In genomic region chr4:123627683-123628082, GRCm38 (mm10) we compare ENCODE assay signal across 28 mouse cellular contexts. TPM values are rescaled to one million over a fixed set of nuclear protein-coding genes. Genes with fewer than 3 reads are reported as not detected.
DNase-seq lines count a peak whose midpoint lies in the region; ATAC-seq and TF ChIP-seq lines count a peak whose summit lies in the region.
"Had no signal": no experiment of that assay in that cellular context is flagged by ENCODE, and none has a peak within 500 bp of the region (broad histone marks: within the 10 kb centered on the region; RNA-seq: fewer than 3 reads in every experiment).

No protein-coding gene starts in this region.

- no peaks in the 10 kb centered on the region for H3K9me3 ChIP-seq in intestine, postnatal 0 days (ENCODE audit: control insufficient read depth)
- H3K9me3 ChIP-seq in intestine, embryonic 15.5 days = no peaks in the 10 kb centered on the region
- H3K9me3 ChIP-seq in lung, embryonic 16.5 days (ENCODE audit: control insufficient read depth, low read length) = no peaks in the 10 kb centered on the region
- H3K9me3 ChIP-seq: embryonic facial prominence, embryonic 15.5 days; forebrain, embryonic 15.5 days; G1E; heart, embryonic 15.5 days; hindbrain, embryonic 15.5 days; limb, embryonic 15.5 days; liver, embryonic 15.5 days; neural tube, embryonic 15.5 days; stomach, embryonic 15.5 days had no signal

- no peak overlapping the region for H3K9ac ChIP-seq in intestine, postnatal 0 days (ENCODE audit: low read depth, low read length)
- H3K9ac ChIP-seq in intestine, embryonic 15.5 days = no peak overlapping the region
- 0 out of 2 replicates have a peak overlapping the region, but pooled peaks have one; percentile 1 for H3K9ac ChIP-seq in lung, embryonic 16.5 days (ENCODE audit: low read length)
- H3K9ac ChIP-seq: embryonic facial prominence, embryonic 15.5 days; forebrain, embryonic 15.5 days; heart, embryonic 15.5 days; hindbrain, embryonic 15.5 days; limb, embryonic 15.5 days; liver, embryonic 15.5 days; neural tube, embryonic 15.5 days; stomach, embryonic 15.5 days had no signal

- H3K4me3 ChIP-seq in intestine, postnatal 0 days (ENCODE audit: low read depth, low read length) = no peak overlapping the region
- H3K4me3 ChIP-seq in intestine, embryonic 15.5 days (replicated peaks) = no peak overlapping the region
- no peak overlapping the region for H3K4me3 ChIP-seq in lung, embryonic 16.5 days (ENCODE audit: low read length)
- H3K4me3 ChIP-seq in cortical plate, adult 2 months (ENCODE audit: insufficient read depth, low read length) = no peak overlapping the region
- H3K4me3 ChIP-seq: embryonic facial prominence, embryonic 15.5 days; forebrain, embryonic 15.5 days; heart, embryonic 15.5 days; hindbrain, embryonic 15.5 days; limb, embryonic 15.5 days; liver, embryonic 15.5 days; neural tube, embryonic 15.5 days; stomach, embryonic 15.5 days had no signal

- 0 out of 2 replicates have a peak, but pooled peaks cover 3% of the 10 kb centered on the region for H3K4me1 ChIP-seq in intestine, postnatal 0 days (replicated peaks; ENCODE audit: control insufficient read depth, insufficient read depth, low read length)
- H3K4me1 ChIP-seq in intestine, embryonic 15.5 days (replicated peaks) = peaks cover 18% of the 10 kb centered on the region
- H3K4me1 ChIP-seq in lung, embryonic 16.5 days (replicated peaks; ENCODE audit: control insufficient read depth, insufficient read depth, low read length) = peaks cover 29% of the 10 kb centered on the region
- peaks cover 8% of the 10 kb centered on the region for H3K4me1 ChIP-seq in cortical plate, adult 2 months (ENCODE audit: control insufficient read depth, insufficient read depth, low read length)

- H3K4me2 ChIP-seq in intestine, postnatal 0 days (replicated peaks; ENCODE audit: low read depth) = no peak overlapping the region
- no peak overlapping the region for H3K4me2 ChIP-seq in intestine, embryonic 15.5 days (replicated peaks)
- H3K4me2 ChIP-seq in lung, embryonic 16.5 days (ENCODE audit: low read depth, low read length) = no peak overlapping the region
- H3K4me2 ChIP-seq: embryonic facial prominence, embryonic 15.5 days; forebrain, embryonic 15.5 days; heart, embryonic 15.5 days; hindbrain, embryonic 15.5 days; limb, embryonic 15.5 days; liver, embryonic 15.5 days; neural tube, embryonic 15.5 days; stomach, embryonic 15.5 days had no signal

- no peak for TF ChIP-seq POLR2A in cortical plate, adult 2 months (IDR thresholded peaks at IDR 0.05; ENCODE audit: extremely low read depth, insufficient read depth, low read length)

- H3K36me3 ChIP-seq in intestine, postnatal 0 days (ENCODE audit: control insufficient read depth, insufficient read depth) = no peaks in the 10 kb centered on the region
- H3K36me3 ChIP-seq in intestine, embryonic 15.5 days = no peaks in the 10 kb centered on the region
- H3K36me3 ChIP-seq in lung, embryonic 16.5 days (ENCODE audit: control insufficient read depth, insufficient read depth, low read length) = no peaks in the 10 kb centered on the region
- H3K36me3 ChIP-seq: embryonic facial prominence, embryonic 15.5 days; G1E; heart, embryonic 15.5 days; hindbrain, embryonic 15.5 days; limb, embryonic 15.5 days; liver, embryonic 15.5 days; neural tube, embryonic 15.5 days; stomach, embryonic 15.5 days had no signal

- WGBS in intestine, postnatal 0 days = 77% methylated on average over 5 of the region's 5 CpGs
- 74% methylated on average over 5 of the region's 5 CpGs for WGBS in intestine, embryonic 15.5 days
- 63% methylated on average over 5 of the region's 5 CpGs for WGBS in lung, embryonic 16.5 days

- no peak overlapping the region for H3K27ac ChIP-seq in intestine, postnatal 0 days (ENCODE audit: low read depth, low read length)
- no peak overlapping the region for H3K27ac ChIP-seq in intestine, embryonic 15.5 days
- H3K27ac ChIP-seq in lung, embryonic 16.5 days (ENCODE audit: low read length) = peak overlapping the region; percentile 0; the same call in 1 of the 2 replicates
- H3K27ac ChIP-seq in cortical plate, adult 2 months (ENCODE audit: insufficient read depth, low read length) = no peak overlapping the region
- H3K27ac ChIP-seq: embryonic facial prominence, embryonic 15.5 days; forebrain, embryonic 15.5 days; heart, embryonic 15.5 days; hindbrain, embryonic 15.5 days; limb, embryonic 15.5 days; liver, embryonic 15.5 days; neural tube, embryonic 15.5 days; stomach, embryonic 15.5 days had no signal

- no peaks in the 10 kb centered on the region for H3K27me3 ChIP-seq in intestine, postnatal 0 days (replicated peaks; ENCODE audit: control insufficient read depth, insufficient read depth, low read length)
- H3K27me3 ChIP-seq in intestine, embryonic 15.5 days (replicated peaks) = no peaks in the 10 kb centered on the region
- no peaks in the 10 kb centered on the region for H3K27me3 ChIP-seq in lung, embryonic 16.5 days (ENCODE audit: control insufficient read depth, insufficient read depth, low read depth, low read length)
- H3K27me3 ChIP-seq: embryonic facial prominence, embryonic 15.5 days; forebrain, embryonic 15.5 days; heart, embryonic 15.5 days; hindbrain, embryonic 15.5 days; limb, embryonic 15.5 days; liver, embryonic 15.5 days; neural tube, embryonic 15.5 days; Patski; stomach, embryonic 15.5 days had no signal

- no peak for ATAC-seq in intestine, postnatal 0 days
- no peak for ATAC-seq in intestine, embryonic 15.5 days
- ATAC-seq in lung, embryonic 16.5 days (ENCODE audit: low read depth) = no peak
- ATAC-seq: forebrain, embryonic 15.5 days; Patski had no signal

- no peak for DNase-seq in lung, postnatal 4 days
- DNase-seq in ES-CJ7 (ENCODE audit: low read depth, low spot score) = peak; percentile 66
- no peak for DNase-seq in ovary, adult 18-20 months (ENCODE audit: low spot score)
- DNase-seq: adrenal gland, adult 2 months; cerebellum, adult 18-20 months; cerebellum, postnatal 25 days; embryo, embryonic 11 days; gastrocnemius, postnatal 36 days; kidney, adult 9 months; kidney, postnatal 25 days; left cerebral cortex, postnatal 4 days; lung, postnatal 36 days; thymus, adult 18-20 months; thymus, postnatal 36 days had no signal

- TF ChIP-seq CTCF in intestine, postnatal 0 days (IDR thresholded peaks at IDR 0.05; ENCODE audit: low read depth) = peak; percentile 41
- 0 out of 2 replicates have a peak, but pooled peaks have one; percentile 12 for TF ChIP-seq CTCF in cortical plate, adult 2 months (IDR thresholded peaks at IDR 0.05; ENCODE audit: extremely low read depth, insufficient read depth, low read length)

RNA-seq across cellular contexts. Expression of gene Macf1, which starts 56.5 kb away (rescaled TPM):
- polyA plus RNA-seq in intestine, postnatal 0 days (2015; fragmentation: Nextera tagmentation; extraction: Ambion mirVana) = 17.3 and 22.8 TPM in 2 replicates
- 28.0 and 28.9 TPM in 2 replicates for polyA plus RNA-seq in intestine, embryonic 15.5 days (2015; fragmentation: Nextera tagmentation; extraction: Ambion mirVana)
- 77.8 and 89.5 TPM in 2 replicates for polyA plus RNA-seq in lung, embryonic 16.5 days (2015; fragmentation: Nextera tagmentation; extraction: Ambion mirVana)
- 137 and 141 TPM in 2 replicates for polyA plus RNA-seq in cortical plate, adult 2 months (2012; rRNA removed)
